Mouse (Mus musculus) Patski (cell line): ENCODE data around the gene Mfsd10. TPM values are rescaled to one million over a fixed set of nuclear protein-coding genes. Genes with fewer than 3 reads are reported as not detected.

Experiments used
- ATAC-seq: fragments of 100-300 bp; one replicate; pipeline ENCODE4 v1.8.0; 2021
- CTCF ChIA-PET: fragments of 350-600 bp; sonication (Branson Sonifier 250); formaldehyde crosslinking; loops from one replicate; lab custom pipeline; 2022; ENCODE audit warnings: inconsistent platforms; lab: Charles Lee
- POLR2A ChIA-PET: fragments of 350-600 bp; sonication (Branson Sonifier 250); formaldehyde crosslinking; loops from one replicate; lab custom pipeline; 2022; ENCODE audit warnings: antibody characterized with exemption, inconsistent platforms; lab: Charles Lee
- DNase-seq: peaks from one replicate; pipeline ENCODE4 v3.0.0-alpha.2; 2011; ENCODE audit warnings: low read depth, low spot score
- H3K27me3 ChIP-seq: fragments of 371-371 bp; one replicate; pipeline ENCODE4 v1.5.1; 2021
- CTCF ChIP-seq: fragments of 100-300 bp; IDR thresholded peaks from one replicate; pipeline ENCODE4 v1.5.1; 2021
- in situ Hi-C: fragments of 300-500 bp; cut with MboI; formaldehyde crosslinking; loops from 3 replicates; pipeline ENCODE4 v1.11.1; 2018; ENCODE audit warnings: low pct_unique_long_range_greater_than_20kb, mixed read lengths
- polyA plus RNA-seq: library from polyadenylated mRNA; unstranded; gene quantifications from one replicate; pipeline ENCODE4 v1.2.3, GENCODE M21; 2021

The Mfsd10 gene
- polyA plus RNA-seq = 106 TPM

- no peaks in the 10 kb centered on the region for H3K27me3 ChIP-seq
- CTCF ChIA-PET = interaction anchor here (0.9 to 4.9 kb wide), 17 partner anchors 9 to 123 kb away, joined by 3 to 30 read pairs (median 4); partner anchors contain the start of genes Grk4, Nop14 and Tnip2
- ATAC-seq (peak; percentile 89), DNase-seq (no peak)
- TF ChIP-seq CTCF = no peak
- POLR2A ChIA-PET = interaction anchor here (0.7 to 3.1 kb wide), 11 partner anchors 9 to 254 kb away, joined by 3 to 17 read pairs (median 4); partner anchors contain the start of genes Add1, Grk4 and Nop14
- in situ Hi-C loops = loop anchor here (5.0 kb wide), 1 partner anchor 124 kb away; the partner anchor contains the start of gene Tnip2
Measured at GRCm38 (mm10) chr5:34636481-34637287, at the start of gene Mfsd10. Gene Mfsd10 (minus strand): TSS chr5:34637212.

DNA sequence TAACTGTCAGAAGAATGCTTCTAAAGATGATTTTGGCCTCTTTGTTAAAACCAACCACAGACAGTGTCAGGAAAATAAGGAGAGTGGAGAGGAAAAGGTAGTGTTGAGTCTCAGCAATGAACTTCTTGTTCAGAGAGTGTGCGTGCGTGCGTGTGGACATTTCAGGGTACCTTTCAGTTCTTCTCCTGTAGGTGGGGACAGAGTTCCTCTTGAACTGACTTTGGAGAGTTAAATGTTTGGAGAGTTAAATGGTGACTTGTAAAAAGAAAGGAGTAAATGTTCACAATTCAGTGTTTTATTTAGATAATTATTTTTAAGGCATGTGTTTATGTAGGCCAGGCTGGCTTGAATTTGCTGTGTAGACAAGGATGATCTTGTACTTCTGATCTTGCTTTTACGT lies 33.3 kb upstream of the Mfsd10 start:
- ATAC-seq (no peak), DNase-seq (no peak)
- ChIA-PET POLR2A (no interaction called here), CTCF (no interaction called here)
- in situ Hi-C loops = no loop called here
- TF ChIP-seq CTCF = peak; percentile 42
- no peaks in the 10 kb centered on the region for H3K27me3 ChIP-seq

- in situ Hi-C loops = loop anchor here (10.0 kb wide), 1 partner anchor 375 kb away; the partner anchor contains the start of gene Hgfac
- POLR2A ChIA-PET = no interaction called here
- H3K27me3 ChIP-seq = no peaks in the 10 kb centered on the region
- no peak for DNase-seq
- peak; percentile 55 for TF ChIP-seq CTCF
- CTCF ChIA-PET = no interaction called here
- ATAC-seq = no peak
Measured at GRCm38 (mm10) chr5:34669493-34669892, 32.5 kb upstream of the Mfsd10 start.

DNA sequence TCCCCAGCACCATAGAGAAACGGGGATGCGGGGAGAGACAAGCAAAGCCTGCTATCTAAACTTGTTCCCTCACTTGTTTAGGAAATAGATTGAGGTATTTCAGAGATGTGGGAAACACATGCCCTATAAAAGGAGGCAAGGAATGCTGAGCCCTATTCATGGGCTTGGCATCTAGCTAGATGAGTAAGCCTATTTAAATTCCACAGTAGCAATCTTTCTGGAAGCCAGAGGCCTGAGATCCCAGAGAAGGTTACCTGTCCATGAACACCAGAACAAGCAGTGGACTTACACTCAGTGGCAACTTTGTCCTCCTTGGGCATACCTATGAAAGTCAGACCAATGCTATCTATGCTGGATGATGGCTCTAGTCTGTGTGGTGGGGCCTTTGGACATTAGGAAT lies 26.2 kb upstream of the Mfsd10 start:
- in situ Hi-C loops = loop anchor here (10.0 kb wide), 1 partner anchor 382 kb away; the partner anchor contains the start of gene Hgfac
- no peaks in the 10 kb centered on the region for H3K27me3 ChIP-seq
- ChIA-PET POLR2A (interaction anchor here (0.9 kb wide), 1 partner anchor 131 kb away, joined by 3 read pairs; no protein-coding TSS in a partner anchor), CTCF (interaction anchor here (0.7 to 1.4 kb wide), 5 partner anchors 12 to 94 kb away, joined by 3 read pairs; no protein-coding TSS in a partner anchor)
- ATAC-seq = no peak
- no peak for TF ChIP-seq CTCF
- DNase-seq = no peak

- no peak for DNase-seq
- CTCF ChIA-PET = interaction anchor here (0.6 kb wide), 1 partner anchor 143 kb away, joined by 3 read pairs; no protein-coding TSS in a partner anchor
- in situ Hi-C loops = loop anchor here (10.0 kb wide), 1 partner anchor 383 kb away; the partner anchor contains the start of gene Hgfac
- ATAC-seq = no peak
- H3K27me3 ChIP-seq = no peaks in the 10 kb centered on the region
- peak; percentile 17 for TF ChIP-seq CTCF
- POLR2A ChIA-PET = no interaction called here
Measured at GRCm38 (mm10) chr5:34661909-34662308, 24.9 kb upstream of the Mfsd10 start.

- POLR2A ChIA-PET = interaction anchor here (0.8 to 1.9 kb wide), 4 partner anchors 24 to 111 kb away, joined by 3 to 10 read pairs (median 3); partner anchors contain the start of genes Htt and Mfsd10
- H3K27me3 ChIP-seq = no peaks in the 10 kb centered on the region
- ATAC-seq (peak; percentile 2), DNase-seq (no peak)
- CTCF ChIA-PET = interaction anchor here (0.7 to 4.2 kb wide), 13 partner anchors 9 to 280 kb away, joined by 3 to 29 read pairs (median 3); partner anchors contain the start of gene Mfsd10
- TF ChIP-seq CTCF = no peak
- in situ Hi-C loops = loop anchor here (10.0 kb wide), 1 partner anchor 384 kb away; the partner anchor contains the start of gene Hgfac
Measured at GRCm38 (mm10) chr5:34660591-34661130, 23.6 kb upstream of the Mfsd10 start.

GRCm38 (mm10) chr5:34659686-34660590 lies 22.9 kb upstream of the Mfsd10 start, which contains the start of the genes Nop14 and Grk4:
Gene Nop14 (minus strand): TSS chr5:34660148.
Gene Grk4 (plus strand): TSS chr5:34660379.
- CTCF ChIA-PET = interaction anchor here (0.7 to 4.2 kb wide), 16 partner anchors 9 to 281 kb away, joined by 3 to 29 read pairs (median 3); partner anchors contain the start of genes Mfsd10 and Tnip2
- POLR2A ChIA-PET = interaction anchor here (0.6 to 1.9 kb wide), 8 partner anchors 10 to 468 kb away, joined by 3 to 10 read pairs (median 3); partner anchors contain the start of genes Htt and Mfsd10

GRCm38 (mm10) chr5:34657556-34657955 lies 20.5 kb upstream of the Mfsd10 start:
- in situ Hi-C loops = no loop called here
- DNase-seq (no peak), ATAC-seq (no peak)
- TF ChIP-seq CTCF = no peak
- CTCF ChIA-PET = interaction anchor here (1.4 to 4.2 kb wide), 2 partner anchors 10 kb away, joined by 4 to 29 read pairs; no protein-coding TSS in a partner anchor
- POLR2A ChIA-PET = no interaction called here
- no peaks in the 10 kb centered on the region for H3K27me3 ChIP-seq

More at GRCm38 (mm10) chr5:34659686-34660590, 22.9 kb upstream of the Mfsd10 start, which contains the start of the genes Nop14 and Grk4:
- in situ Hi-C loops = loop anchor here (10.0 kb wide), 1 partner anchor 385 kb away; the partner anchor contains the start of gene Hgfac
- no peaks in the 10 kb centered on the region for H3K27me3 ChIP-seq
- peak; percentile 100 for TF ChIP-seq CTCF
- peak; percentile 100 for DNase-seq
- ATAC-seq = peak; percentile 93

DNA sequence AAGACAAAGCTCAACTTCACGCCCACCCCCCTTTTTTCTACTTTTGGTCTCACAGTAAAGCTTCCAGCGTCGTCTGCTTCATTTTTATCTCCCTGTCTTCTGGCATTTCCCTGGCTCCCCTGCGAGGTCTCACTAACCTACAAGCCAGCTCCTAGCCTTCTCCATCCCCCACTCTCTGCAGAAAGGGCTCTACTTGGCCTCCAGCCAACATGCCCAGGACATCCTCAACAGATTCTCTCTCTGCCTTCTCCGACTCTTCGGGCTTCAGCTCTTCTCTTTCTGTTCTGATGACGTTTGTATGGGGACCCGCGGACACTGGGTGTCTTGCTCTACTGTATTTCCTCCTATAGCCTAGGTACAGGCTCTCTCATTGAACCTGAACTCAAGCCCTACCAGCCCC lies 17.9 kb upstream of the Mfsd10 start:
- CTCF ChIA-PET = interaction anchor here (2.0 kb wide), 1 partner anchor 18 kb away, joined by 6 read pairs; the partner anchor contains the start of gene Mfsd10

More for the DNA sequence above, 17.9 kb upstream of the Mfsd10 start:
- ATAC-seq (no peak), DNase-seq (no peak)
- no peak for TF ChIP-seq CTCF
- in situ Hi-C loops = no loop called here
- POLR2A ChIA-PET = no interaction called here
- H3K27me3 ChIP-seq = no peaks in the 10 kb centered on the region
